Mouse (Mus musculus): ENCODE results near the gene Chaf1b. TPM values are rescaled to one million over a fixed set of nuclear protein-coding genes. Genes with fewer than 3 reads are reported as not detected.

The Chaf1b gene
- total and polyA plus RNA-seq, 3 experiments = 48.2 to 53.9 TPM; not detected in 1

DNA sequence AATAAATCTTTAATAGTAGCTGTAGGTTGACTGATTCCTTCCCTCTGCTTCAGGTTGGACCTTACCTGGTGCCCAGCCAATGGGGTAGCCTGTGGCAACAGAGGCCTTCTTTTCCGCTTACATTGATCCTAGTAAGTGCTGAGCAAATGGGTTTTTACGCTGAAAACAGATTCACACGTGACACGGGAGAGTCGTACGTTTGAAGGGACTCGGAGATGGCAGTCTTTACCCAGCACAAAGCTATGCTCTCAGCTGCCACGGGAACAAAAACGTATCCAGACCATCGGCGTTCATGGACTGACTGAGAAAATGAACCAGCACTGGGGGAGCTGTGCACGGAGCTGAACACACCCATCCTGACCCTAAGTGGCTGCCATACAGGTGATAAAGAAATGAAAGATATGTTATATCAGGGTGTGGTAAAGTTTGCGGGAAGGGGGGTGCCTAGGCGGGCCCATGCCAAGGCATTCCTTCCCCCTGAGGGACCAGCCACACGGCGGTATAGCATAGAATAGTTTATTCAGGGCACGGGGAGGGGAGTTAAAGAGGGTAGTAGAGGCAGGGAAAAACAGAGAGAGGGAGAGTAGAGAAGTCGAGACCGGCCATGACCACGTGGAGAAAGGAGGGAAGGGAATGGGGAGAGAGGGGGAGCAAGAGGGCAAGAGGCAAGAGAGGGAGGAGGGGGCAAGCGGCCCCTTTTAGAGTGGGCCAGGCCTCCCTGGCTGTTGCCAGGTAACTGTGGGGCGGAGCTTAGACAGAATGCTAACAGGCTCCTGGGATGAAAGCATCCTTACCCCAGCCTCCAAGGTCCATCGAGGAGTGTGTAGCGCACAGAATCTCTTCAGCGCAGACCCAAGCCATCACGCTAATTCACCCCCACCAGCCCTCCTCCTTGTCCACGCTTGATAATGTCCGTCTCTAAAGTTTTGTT, 27.3 kb downstream of the Chaf1b start:
- H3K27ac ChIP-seq (ENCODE audit: control insufficient read depth, low read depth, low read length) = peak overlapping the region; percentile 60
- H3K9ac ChIP-seq (ENCODE audit: control insufficient read depth, low read depth, low read length, poor library complexity, severe bottlenecking) = peak overlapping the region; percentile 44
- H3K79me2 ChIP-seq (ENCODE audit: control insufficient read depth, insufficient read depth, low read length, poor library complexity) = no peaks in the 10 kb centered on the region
- peaks cover 0 to 19% of the 10 kb centered on the region in 2 experiments; a peak in 2 of 4 replicates for H3K36me3 ChIP-seq (ENCODE audit: control insufficient read depth in 1 of 2, insufficient read depth in 2 of 2, low read length in 2 of 2)
- peak overlapping the region; percentile 49 to 50 for H3K4me3 ChIP-seq (ENCODE audit: control insufficient read depth in 1 of 2, insufficient read depth in 1 of 2, low read depth in 2 of 2, low read length in 2 of 2)
- no peaks in the 10 kb centered on the region for H3K27me3 ChIP-seq (ENCODE audit: control insufficient read depth in 1 of 2, insufficient read depth in 2 of 2, low read length in 2 of 2)
- H3K4me1 ChIP-seq (ENCODE audit: control insufficient read depth in 1 of 2, insufficient read depth in 2 of 2, low read length in 2 of 2) = peaks cover 11 to 30% of the 10 kb centered on the region in 2 experiments
- no peaks in the 10 kb centered on the region for H3K9me3 ChIP-seq (replicated peaks; ENCODE audit: insufficient read depth, low read length)
- peak; percentile 65 for DNase-seq (ENCODE audit: low read depth, low spot score)
- TF ChIP-seq SIN3A (IDR thresholded peaks at IDR 0.05; ENCODE audit: low read length) = no peak; the same call in 1 of the 2 replicates
- TF ChIP-seq GABPA (IDR thresholded peaks at IDR 0.05; ENCODE audit: low read depth, low read length) = no peak
- TF ChIP-seq CTCF (IDR thresholded peaks at IDR 0.05 in 2 of 3, conservative IDR thresholded peaks at IDR 0.05 in 1 of 3; ENCODE audit: control insufficient read depth in 1 of 3, insufficient read depth in 1 of 3, low read depth in 2 of 3, low read length in 3 of 3, poor library complexity in 1 of 3, severe bottlenecking in 1 of 3) = no peak
- TF ChIP-seq POLR2AphosphoS2 (IDR thresholded peaks at IDR 0.05; ENCODE audit: low read length) = no peak
- no peak; the same call in 1 of the 2 replicates for TF ChIP-seq MAX (IDR thresholded peaks at IDR 0.05; ENCODE audit: low read length)
- TF ChIP-seq TCF12 (IDR thresholded peaks at IDR 0.05; ENCODE audit: low read depth, low read length) = peak; percentile 79
- no peak for TF ChIP-seq MYB (IDR thresholded peaks at IDR 0.05; ENCODE audit: low read depth, low read length)
- TF ChIP-seq POLR2A (IDR thresholded peaks at IDR 0.05; ENCODE audit: control insufficient read depth in 1 of 2, insufficient read depth in 1 of 2, low read depth in 1 of 2, low read length in 2 of 2, poor library complexity in 1 of 2) = peak in 1 of 2 experiments; percentile 42; a peak in 1 of 4 replicates
- no peak for TF ChIP-seq KAT2A (conservative IDR thresholded peaks at IDR 0.05; ENCODE audit: low read depth, low read length)
- no peak for TF ChIP-seq ZMIZ1 (IDR thresholded peaks at IDR 0.05; ENCODE audit: low read depth, low read length)
- no peak for TF ChIP-seq HCFC1 (IDR thresholded peaks at IDR 0.05; ENCODE audit: low read depth, low read length)
- no peak for TF ChIP-seq UBTF (IDR thresholded peaks at IDR 0.05; ENCODE audit: borderline replicate concordance, insufficient read depth, low read depth, low read length)
- TF ChIP-seq ZKSCAN1 (IDR thresholded peaks at IDR 0.05; ENCODE audit: low read depth, low read length) = no peak
- no peak for TF ChIP-seq TBP (IDR thresholded peaks at IDR 0.05; ENCODE audit: low read depth, low read length)
- TF ChIP-seq RCOR1 (IDR thresholded peaks at IDR 0.05; ENCODE audit: low read depth, low read length) = peak; percentile 54; the same call in 1 of the 2 replicates
- TF ChIP-seq BHLHE40 (IDR thresholded peaks at IDR 0.05; ENCODE audit: borderline replicate concordance, low read depth, low read length) = no peak; the same call in 1 of the 2 replicates
- no peak for TF ChIP-seq POLR2AphosphoS5 (IDR thresholded peaks at IDR 0.05; ENCODE audit: borderline replicate concordance, low read depth, low read length)
- TF ChIP-seq USF2 (IDR thresholded peaks at IDR 0.05; ENCODE audit: borderline replicate concordance in 1 of 2, insufficient read depth in 1 of 2, low read depth in 1 of 2, low read length in 2 of 2) = no peak
- 0 out of 2 replicates have a peak, but pooled peaks have one; percentile 22 for TF ChIP-seq NELFE (IDR thresholded peaks at IDR 0.05; ENCODE audit: low read depth, low read length)
- TF ChIP-seq CHD1 (IDR thresholded peaks at IDR 0.05; ENCODE audit: low read depth, low read length) = no peak
- TF ChIP-seq SMC3 (IDR thresholded peaks at IDR 0.05; ENCODE audit: low read depth, low read length) = no peak
- peak; percentile 65 for TF ChIP-seq GATA1 (IDR thresholded peaks at IDR 0.05; ENCODE audit: low read depth, low read length)
- no peak for TF ChIP-seq MEF2A (IDR thresholded peaks at IDR 0.05; ENCODE audit: extremely low read depth, insufficient replicate concordance, low read depth, low read length, poor library complexity, severe bottlenecking)
- TF ChIP-seq MAFK (IDR thresholded peaks at IDR 0.05; ENCODE audit: borderline replicate concordance, low read depth, low read length) = no peak
- peak; percentile 36; the same call in 1 of the 2 replicates for TF ChIP-seq TAL1 (IDR thresholded peaks at IDR 0.05; ENCODE audit: low read length)
- no peak for TF ChIP-seq E2F4 (IDR thresholded peaks at IDR 0.05; ENCODE audit: borderline replicate concordance, low read depth, low read length)
- TF ChIP-seq USF1 (IDR thresholded peaks at IDR 0.05; ENCODE audit: low read depth, low read length) = peak; percentile 63
- no peak for TF ChIP-seq MXI1 (IDR thresholded peaks at IDR 0.05; ENCODE audit: low read depth, low read length)
- no peak for TF ChIP-seq MYC (IDR thresholded peaks at IDR 0.05; ENCODE audit: low read depth, low read length)
- TF ChIP-seq MAZ (IDR thresholded peaks at IDR 0.05; ENCODE audit: low read depth, low read length) = no peak
- TF ChIP-seq ETS1 (IDR thresholded peaks at IDR 0.05; ENCODE audit: low read depth, low read length) = peak; percentile 67
- no peak for TF ChIP-seq CHD2 (IDR thresholded peaks at IDR 0.05; ENCODE audit: low read length)
- TF ChIP-seq JUND (IDR thresholded peaks at IDR 0.05; ENCODE audit: low read depth, low read length) = no peak
- TF ChIP-seq RAD21 (IDR thresholded peaks at IDR 0.05; ENCODE audit: low read depth, low read length) = no peak
- TF ChIP-seq ZNF384 (IDR thresholded peaks at IDR 0.05; ENCODE audit: low read depth, low read length) = no peak
- TF ChIP-seq ELF1 (IDR thresholded peaks at IDR 0.05; ENCODE audit: low read depth, low read length) = no peak

Measured in MEL (cell line).